Mouse (Mus musculus): ENCODE results near the gene Olfr145. TPM values are rescaled to one million over a fixed set of nuclear protein-coding genes. Genes with fewer than 3 reads are reported as not detected.

The Olfr145 gene
- polyA plus RNA-seq (2015; fragmentation: Nextera tagmentation; extraction: Ambion mirVana) = not detected in 2 replicates

DNA sequence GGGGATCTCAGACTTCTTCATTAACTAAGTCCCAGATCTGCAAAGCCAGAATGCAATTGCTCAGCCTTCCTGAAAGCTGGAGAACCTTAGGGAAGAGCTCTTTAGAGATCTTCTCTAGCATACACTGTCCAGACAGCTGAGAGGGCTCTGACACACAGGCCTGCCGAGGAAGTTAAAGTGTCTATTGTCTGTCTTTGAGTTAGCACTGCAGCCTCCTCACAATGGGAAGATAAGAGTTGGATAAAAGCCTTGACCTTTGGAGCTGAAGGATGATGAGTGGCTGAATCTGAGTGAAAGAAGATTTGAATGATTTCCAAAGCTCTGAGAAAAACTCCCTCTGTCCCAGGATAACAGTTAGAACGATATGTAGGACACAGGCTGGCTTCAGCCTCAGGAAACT, at the start of gene Olfr145:
Olfr145 (plus strand) TSS at position 64 of the 400 bp plus-strand sequence.
- Histone ChIP-seq H3K36me3 (ENCODE audit: control insufficient read depth, insufficient read depth) (no peaks in the 10 kb centered on the region), H3K9ac (replicated peaks; ENCODE audit: low read depth, low read length) (no peak within 1 kb of the TSS), H3K9me3 (ENCODE audit: control insufficient read depth, low read length) (no peaks in the 10 kb centered on the region), H3K4me1 (replicated peaks; ENCODE audit: control insufficient read depth, insufficient read depth, low read length) (no peaks in the 10 kb centered on the region), H3K4me2 (ENCODE audit: low read length) (no peak within 1 kb of the TSS), H3K4me3 (replicated peaks; ENCODE audit: low read length) (no peak within 1 kb of the TSS), H3K27me3 (replicated peaks; ENCODE audit: control insufficient read depth, insufficient read depth, low read length) (no peaks in the 10 kb centered on the region), H3K27ac (ENCODE audit: low read length) (no peak within 1 kb of the TSS)
- WGBS = 45% methylated on average over 2 of the region's 2 CpGs
- no peak for ATAC-seq

DNA sequence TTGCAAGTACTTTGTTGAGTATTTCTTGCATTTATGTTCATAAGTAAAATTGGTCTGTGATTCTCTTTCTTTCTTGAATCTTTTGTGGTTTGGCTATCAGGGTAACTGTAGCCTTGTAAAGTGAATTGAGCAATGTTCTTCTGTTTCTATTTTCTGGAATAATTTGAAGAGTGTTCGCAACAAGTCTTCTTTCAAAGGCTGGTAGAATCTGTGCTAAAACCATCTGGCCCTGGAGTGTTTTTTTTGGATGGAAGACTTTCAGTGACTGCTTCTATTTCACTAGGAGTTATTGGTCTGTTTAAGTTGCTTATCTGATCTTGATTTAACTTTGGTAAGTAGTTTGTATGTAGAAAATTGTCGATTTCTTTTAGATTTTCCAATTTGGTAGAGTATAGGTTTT, 47.3 kb upstream of the Olfr145 start:
- Histone ChIP-seq H3K9ac (replicated peaks; ENCODE audit: low read depth, low read length) (no peak overlapping the region), H3K27me3 (replicated peaks; ENCODE audit: control insufficient read depth, insufficient read depth, low read length) (no peaks in the 10 kb centered on the region), H3K9me3 (ENCODE audit: control insufficient read depth, low read length) (no peaks in the 10 kb centered on the region), H3K36me3 (ENCODE audit: control insufficient read depth, insufficient read depth) (no peaks in the 10 kb centered on the region), H3K4me3 (replicated peaks; ENCODE audit: low read length) (no peak overlapping the region), H3K4me1 (replicated peaks; ENCODE audit: control insufficient read depth, insufficient read depth, low read length) (no peaks in the 10 kb centered on the region), H3K27ac (ENCODE audit: low read length) (no peak overlapping the region), H3K4me2 (ENCODE audit: low read length) (no peak overlapping the region)
- 91% methylated on average over 2 of the region's 2 CpGs for WGBS
- ATAC-seq = no peak

DNA sequence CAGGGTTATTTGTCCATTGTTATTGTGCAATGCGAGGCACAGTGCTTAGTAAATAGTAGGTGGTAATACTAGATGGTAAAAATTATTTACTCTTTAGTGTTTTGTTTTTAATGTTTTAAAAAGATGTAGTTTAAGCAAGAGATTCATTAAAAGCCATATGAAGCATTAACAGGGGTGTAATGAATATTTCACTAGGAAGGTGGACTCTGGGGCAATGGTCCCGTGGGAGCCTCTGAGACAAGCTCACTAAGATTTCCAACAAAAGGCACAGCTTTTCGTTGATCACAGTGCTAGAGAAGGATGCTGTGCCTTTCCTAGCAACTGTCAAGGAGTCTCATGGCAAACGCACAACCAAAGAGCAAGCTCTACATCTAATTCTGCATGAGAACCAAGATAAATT, 42.6 kb upstream of the Olfr145 start, which contains the start of gene Olfr877:
Olfr877 (plus strand) TSS at position 301 of the 400 bp plus-strand sequence.
- Histone ChIP-seq H3K9me3 (ENCODE audit: control insufficient read depth, low read length) (no peaks in the 10 kb centered on the region), H3K9ac (replicated peaks; ENCODE audit: low read depth, low read length) (no peak within 1 kb of the TSS), H3K27me3 (replicated peaks; ENCODE audit: control insufficient read depth, insufficient read depth, low read length) (no peaks in the 10 kb centered on the region), H3K4me2 (ENCODE audit: low read length) (no peak within 1 kb of the TSS), H3K4me3 (replicated peaks; ENCODE audit: low read length) (no peak within 1 kb of the TSS), H3K27ac (ENCODE audit: low read length) (no peak within 1 kb of the TSS), H3K4me1 (replicated peaks; ENCODE audit: control insufficient read depth, insufficient read depth, low read length) (no peaks in the 10 kb centered on the region), H3K36me3 (ENCODE audit: control insufficient read depth, insufficient read depth) (no peaks in the 10 kb centered on the region)
- ATAC-seq = no peak
- WGBS = 81% methylated on average over 4 of the region's 4 CpGs

DNA sequence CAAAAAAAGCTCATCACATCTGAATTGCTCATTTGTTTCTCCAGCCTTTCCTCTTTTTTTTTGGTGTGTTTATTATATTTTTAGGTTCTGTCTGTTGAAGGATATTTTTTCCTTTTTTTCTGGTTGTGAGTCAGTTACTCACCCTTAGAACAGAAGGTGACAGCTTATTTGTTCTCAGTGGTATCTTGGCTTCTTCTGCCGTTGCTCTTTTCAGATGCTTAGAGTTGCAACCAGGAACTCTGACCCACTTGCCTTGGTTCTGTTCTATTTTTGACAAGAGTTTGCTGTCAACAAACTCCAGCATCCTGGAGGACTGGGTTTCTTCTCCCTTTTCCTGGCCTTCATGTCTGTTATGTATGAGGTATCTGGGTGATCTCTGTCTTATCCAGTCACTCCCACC, 33.2 kb upstream of the Olfr145 start:
- Histone ChIP-seq H3K4me3 (replicated peaks; ENCODE audit: low read length) (no peak overlapping the region), H3K9ac (replicated peaks; ENCODE audit: low read depth, low read length) (no peak overlapping the region), H3K36me3 (ENCODE audit: control insufficient read depth, insufficient read depth) (no peaks in the 10 kb centered on the region), H3K4me1 (replicated peaks; ENCODE audit: control insufficient read depth, insufficient read depth, low read length) (no peaks in the 10 kb centered on the region), H3K27me3 (replicated peaks; ENCODE audit: control insufficient read depth, insufficient read depth, low read length) (no peaks in the 10 kb centered on the region), H3K4me2 (ENCODE audit: low read length) (no peak overlapping the region), H3K9me3 (ENCODE audit: control insufficient read depth, low read length) (no peaks in the 10 kb centered on the region), H3K27ac (ENCODE audit: low read length) (no peak overlapping the region)
- 88% methylated on average over 1 of the region's 1 CpGs for WGBS
- no peak for ATAC-seq

DNA sequence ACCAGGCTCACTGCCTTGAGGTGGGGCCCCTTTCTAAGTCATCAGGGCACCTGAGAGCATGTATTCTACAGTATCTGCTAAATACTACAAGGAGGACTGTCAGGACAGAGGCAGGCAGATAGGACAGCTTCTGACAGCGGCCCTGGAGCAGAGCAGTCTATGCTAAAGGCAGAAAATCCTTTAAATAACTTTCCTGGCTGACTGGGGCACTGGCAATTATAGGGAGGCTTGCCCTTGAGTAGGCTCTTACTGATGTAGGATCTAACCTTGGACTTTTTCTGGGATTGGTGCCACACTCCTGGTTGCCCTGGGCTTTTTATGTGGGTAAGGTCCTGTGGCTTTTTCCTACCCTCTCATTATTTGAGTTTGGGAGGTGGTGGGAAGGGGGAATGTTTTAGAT, 26.3 kb upstream of the Olfr145 start:
- Histone ChIP-seq H3K9me3 (ENCODE audit: control insufficient read depth, low read length) (no peaks in the 10 kb centered on the region), H3K4me2 (ENCODE audit: low read length) (no peak overlapping the region), H3K9ac (replicated peaks; ENCODE audit: low read depth, low read length) (no peak overlapping the region), H3K4me3 (replicated peaks; ENCODE audit: low read length) (no peak overlapping the region), H3K27ac (ENCODE audit: low read length) (no peak overlapping the region), H3K36me3 (ENCODE audit: control insufficient read depth, insufficient read depth) (no peaks in the 10 kb centered on the region), H3K27me3 (replicated peaks; ENCODE audit: control insufficient read depth, insufficient read depth, low read length) (no peaks in the 10 kb centered on the region), H3K4me1 (replicated peaks; ENCODE audit: control insufficient read depth, insufficient read depth, low read length) (no peaks in the 10 kb centered on the region)
- ATAC-seq = no peak
- 59% methylated on average over 1 of the region's 1 CpGs for WGBS

DNA sequence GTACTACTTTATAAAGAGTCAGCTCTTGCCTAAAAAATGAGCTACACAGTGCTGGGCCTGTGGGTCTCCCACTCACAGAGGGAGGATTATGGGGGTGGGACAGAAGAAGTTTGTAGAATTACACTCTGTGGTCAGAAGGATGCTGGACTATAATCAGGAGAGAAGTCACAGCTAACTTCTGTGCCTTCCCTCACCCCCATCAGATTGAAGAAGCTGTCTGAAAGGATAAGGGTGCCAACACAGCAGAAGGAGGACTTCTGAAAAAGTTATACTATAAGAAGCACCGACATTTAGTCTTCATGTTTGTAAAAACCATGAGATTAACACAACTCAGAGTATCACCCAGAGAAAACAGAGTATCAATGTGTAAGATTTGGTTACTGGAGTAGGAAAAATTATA, 25.4 kb upstream of the Olfr145 start:
- Histone ChIP-seq H3K9ac (replicated peaks; ENCODE audit: low read depth, low read length) (no peak overlapping the region), H3K36me3 (ENCODE audit: control insufficient read depth, insufficient read depth) (no peaks in the 10 kb centered on the region), H3K4me2 (ENCODE audit: low read length) (no peak overlapping the region), H3K27me3 (replicated peaks; ENCODE audit: control insufficient read depth, insufficient read depth, low read length) (no peaks in the 10 kb centered on the region), H3K27ac (ENCODE audit: low read length) (no peak overlapping the region), H3K4me1 (replicated peaks; ENCODE audit: control insufficient read depth, insufficient read depth, low read length) (no peaks in the 10 kb centered on the region), H3K4me3 (replicated peaks; ENCODE audit: low read length) (no peak overlapping the region), H3K9me3 (ENCODE audit: control insufficient read depth, low read length) (no peaks in the 10 kb centered on the region)
- 87% methylated on average over 1 of the region's 1 CpGs for WGBS
- ATAC-seq = no peak

DNA sequence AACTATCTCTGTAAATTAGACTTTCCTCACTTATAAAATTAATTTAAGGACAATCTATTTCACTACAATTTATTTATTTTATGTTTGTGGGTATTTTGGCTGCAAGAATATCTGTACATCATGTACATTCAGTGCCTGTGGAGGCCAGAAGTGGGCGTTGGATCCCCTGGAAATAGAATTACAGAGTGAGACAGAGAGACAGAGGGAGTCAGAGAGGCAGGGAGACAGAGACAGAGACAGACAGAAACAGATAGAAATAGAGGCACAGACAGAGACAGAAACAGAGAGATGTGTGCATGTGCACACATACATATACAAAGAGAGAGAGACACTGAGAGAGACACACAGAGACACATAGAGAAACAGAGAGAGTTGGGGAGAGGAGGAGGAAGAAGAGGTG, 25.0 kb upstream of the Olfr145 start:
- no peak overlapping the region for H3K27ac ChIP-seq (ENCODE audit: low read length)
- no peaks in the 10 kb centered on the region for H3K9me3 ChIP-seq (ENCODE audit: control insufficient read depth, low read length)
- ATAC-seq = no peak
- H3K9ac ChIP-seq (replicated peaks; ENCODE audit: low read depth, low read length) = no peak overlapping the region
- H3K4me3 ChIP-seq (replicated peaks; ENCODE audit: low read length) = no peak overlapping the region
- H3K4me1 ChIP-seq (replicated peaks; ENCODE audit: control insufficient read depth, insufficient read depth, low read length) = no peaks in the 10 kb centered on the region
- H3K4me2 ChIP-seq (ENCODE audit: low read length) = no peak overlapping the region
- no peaks in the 10 kb centered on the region for H3K27me3 ChIP-seq (replicated peaks; ENCODE audit: control insufficient read depth, insufficient read depth, low read length)
- H3K36me3 ChIP-seq (ENCODE audit: control insufficient read depth, insufficient read depth) = no peaks in the 10 kb centered on the region
- 67% methylated on average over 1 of the region's 1 CpGs for WGBS

DNA sequence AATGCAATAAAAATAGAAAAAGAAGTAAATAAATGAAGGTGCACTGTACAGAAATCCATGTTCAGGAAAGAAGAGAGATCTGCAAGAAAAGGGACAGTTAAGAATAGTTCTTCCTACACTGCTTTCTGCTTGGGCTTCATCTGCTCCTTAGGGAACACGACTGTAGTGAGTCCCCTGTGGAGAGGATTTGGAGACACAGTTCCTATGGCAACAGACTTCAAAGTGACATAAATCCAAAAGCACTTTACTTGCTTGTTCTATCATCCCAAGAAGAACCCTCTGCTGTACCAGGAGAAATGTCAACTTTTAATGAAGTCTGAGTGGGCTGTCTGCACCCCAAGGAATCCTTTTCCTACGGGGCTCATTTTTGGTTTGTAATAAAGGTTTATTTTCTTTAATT, 5.6 kb upstream of the Olfr145 start:
- Histone ChIP-seq H3K9ac (replicated peaks; ENCODE audit: low read depth, low read length) (no peak overlapping the region), H3K27me3 (replicated peaks; ENCODE audit: control insufficient read depth, insufficient read depth, low read length) (no peaks in the 10 kb centered on the region), H3K9me3 (ENCODE audit: control insufficient read depth, low read length) (no peaks in the 10 kb centered on the region), H3K27ac (ENCODE audit: low read length) (no peak overlapping the region), H3K4me3 (replicated peaks; ENCODE audit: low read length) (no peak overlapping the region), H3K36me3 (ENCODE audit: control insufficient read depth, insufficient read depth) (no peaks in the 10 kb centered on the region), H3K4me1 (replicated peaks; ENCODE audit: control insufficient read depth, insufficient read depth, low read length) (no peaks in the 10 kb centered on the region), H3K4me2 (ENCODE audit: low read length) (no peak overlapping the region)
- no peak for ATAC-seq
- 14% methylated on average over 2 of the region's 2 CpGs for WGBS

DNA sequence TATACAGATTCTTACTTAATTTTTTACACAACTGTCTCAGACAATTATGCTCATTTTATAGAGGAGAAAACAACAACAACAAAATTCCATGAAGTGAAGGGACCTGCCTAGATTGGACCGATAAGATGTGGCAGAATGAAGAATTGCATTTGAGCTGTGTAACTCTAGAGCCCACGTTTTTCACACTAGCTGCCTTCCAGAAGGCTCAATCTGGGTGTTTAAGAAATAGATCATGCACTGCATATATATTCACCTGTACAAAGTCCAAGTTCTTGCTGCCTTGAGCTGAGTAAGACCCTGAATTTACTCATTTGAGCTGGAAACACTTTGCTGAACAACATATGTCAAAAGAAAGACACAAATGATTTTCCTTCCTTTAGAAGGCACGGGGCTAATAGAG, 9.0 kb downstream of the Olfr145 start:
- H3K9me3 ChIP-seq (ENCODE audit: control insufficient read depth, low read length) = no peaks in the 10 kb centered on the region
- H3K4me3 ChIP-seq (replicated peaks; ENCODE audit: low read length) = no peak overlapping the region
- H3K36me3 ChIP-seq (ENCODE audit: control insufficient read depth, insufficient read depth) = no peaks in the 10 kb centered on the region
- 72% methylated on average over 3 of the region's 3 CpGs for WGBS
- no peaks in the 10 kb centered on the region for H3K4me1 ChIP-seq (replicated peaks; ENCODE audit: control insufficient read depth, insufficient read depth, low read length)
- no peak overlapping the region for H3K27ac ChIP-seq (ENCODE audit: low read length)
- no peak overlapping the region for H3K9ac ChIP-seq (replicated peaks; ENCODE audit: low read depth, low read length)
- no peak for ATAC-seq
- no peak overlapping the region for H3K4me2 ChIP-seq (ENCODE audit: low read length)
- H3K27me3 ChIP-seq (replicated peaks; ENCODE audit: control insufficient read depth, insufficient read depth, low read length) = no peaks in the 10 kb centered on the region

DNA sequence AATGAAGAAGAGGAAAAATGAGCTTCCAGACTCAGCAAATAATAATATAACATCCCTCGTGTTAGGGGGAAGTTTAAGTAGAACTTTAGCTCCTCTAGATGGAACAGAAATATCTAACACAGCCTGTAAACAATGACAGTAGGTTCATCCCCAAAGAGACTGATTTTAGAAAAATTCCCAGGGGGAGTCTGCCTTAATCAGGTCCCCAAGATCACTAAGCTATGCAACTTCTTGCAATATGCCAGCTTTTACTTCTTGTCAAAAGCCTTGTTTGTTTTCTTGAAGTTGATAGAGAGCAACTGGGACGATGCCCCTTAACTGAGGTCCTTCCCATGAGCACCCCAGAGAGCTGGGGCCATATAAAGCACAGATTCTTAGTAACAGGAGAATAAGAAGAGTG, 21.0 kb downstream of the Olfr145 start, which contains the start of gene Olfr878:
Olfr878 (plus strand) TSS at position 301 of the 400 bp plus-strand sequence.
- Histone ChIP-seq H3K9ac (replicated peaks; ENCODE audit: low read depth, low read length) (no peak within 1 kb of the TSS), H3K4me1 (replicated peaks; ENCODE audit: control insufficient read depth, insufficient read depth, low read length) (no peaks in the 10 kb centered on the region), H3K9me3 (ENCODE audit: control insufficient read depth, low read length) (no peaks in the 10 kb centered on the region), H3K27ac (ENCODE audit: low read length) (no peak within 1 kb of the TSS), H3K36me3 (ENCODE audit: control insufficient read depth, insufficient read depth) (no peaks in the 10 kb centered on the region), H3K27me3 (replicated peaks; ENCODE audit: control insufficient read depth, insufficient read depth, low read length) (no peaks in the 10 kb centered on the region), H3K4me3 (replicated peaks; ENCODE audit: low read length) (no peak within 1 kb of the TSS), H3K4me2 (ENCODE audit: low read length) (no peak within 1 kb of the TSS)
- no peak for ATAC-seq
- 87% methylated on average over 2 of the region's 2 CpGs for WGBS

Measured in forebrain, embryonic 16.5 days (tissue).